Mouse (Mus musculus) limb, embryonic 13.5 days (tissue): Measurements from ENCODE around the gene Psmb5. TPM values are rescaled to one million over a fixed set of nuclear protein-coding genes. Genes with fewer than 3 reads are reported as not detected.
"Not testable (repeated sequence)": the region's sequence is repeated elsewhere in the genome, so short reads cannot be mapped to it uniquely, and the experiment has no call there.

ENCODE experiments used
- ATAC-seq: fragments of 200-750 bp; cut with Nextera tagmentation; 2 replicates; pipeline ENCODE4 v1.8.0; 2017; ENCODE audit warnings: low read depth, moderate number of reproducible peaks, moderate TSS enrichment; ENCODE audit not compliant: low FRiP score
- H3K27ac ChIP-seq: fragments of 300-500 bp; sonication (generic); 2 replicates; pipeline ENCODE4 v1.5.1; 2015; ENCODE audit warnings: inconsistent platforms, mild to moderate bottlenecking, moderate library complexity
- H3K27me3 ChIP-seq: fragments of 300-500 bp; sonication (generic); 2 replicates; pipeline ENCODE4 v1.6.1; 2015; ENCODE audit warnings: mild to moderate bottlenecking, inconsistent platforms
- H3K36me3 ChIP-seq: fragments of 300-500 bp; sonication (generic); 2 replicates; pipeline ENCODE4 v1.6.1; 2015; ENCODE audit warnings: inconsistent platforms, mild to moderate bottlenecking, moderate library complexity
- H3K4me1 ChIP-seq: fragments of 300-500 bp; sonication (generic); 2 replicates; pipeline ENCODE4 v1.6.1; 2015; ENCODE audit warnings: inconsistent platforms
- H3K4me2 ChIP-seq: fragments of 300-500 bp; sonication (generic); replicated peaks from 2 replicates; pipeline ENCODE4 v1.6.1; 2015; ENCODE audit warnings: inconsistent platforms, mild to moderate bottlenecking, moderate library complexity
- H3K4me3 ChIP-seq: fragments of 300-500 bp; sonication (generic); 2 replicates; pipeline ENCODE4 v1.5.1; 2015; ENCODE audit warnings: moderate library complexity, mild to moderate bottlenecking, inconsistent platforms
- H3K9ac ChIP-seq: fragments of 300-500 bp; sonication (generic); 2 replicates; pipeline ENCODE4 v1.6.1; 2015; ENCODE audit warnings: mild to moderate bottlenecking, inconsistent platforms
- H3K9me3 ChIP-seq: fragments of 300-500 bp; sonication (generic); 2 replicates; pipeline ENCODE4 v1.6.1; 2016; ENCODE audit warnings: inconsistent platforms
- WGBS: fragments of 180-500 bp; shearing (Covaris S2); methylation state at CpG from one replicate; pipeline ENCODE4 v1.1.7; 2015; 5-methylcytosine and 5-hydroxymethylcytosine counted together
- polyA plus RNA-seq: library from polyadenylated mRNA; unstranded; fragments of >200 nt; fragmentation: Nextera tagmentation; extraction: Ambion mirVana; gene quantifications from 2 replicates; pipeline ENCODE4 v1.2.1, GENCODE M21; 2015

Gene Psmb5
- polyA plus RNA-seq, 1 experiment from 2014 or later: 394 TPM

DNA sequence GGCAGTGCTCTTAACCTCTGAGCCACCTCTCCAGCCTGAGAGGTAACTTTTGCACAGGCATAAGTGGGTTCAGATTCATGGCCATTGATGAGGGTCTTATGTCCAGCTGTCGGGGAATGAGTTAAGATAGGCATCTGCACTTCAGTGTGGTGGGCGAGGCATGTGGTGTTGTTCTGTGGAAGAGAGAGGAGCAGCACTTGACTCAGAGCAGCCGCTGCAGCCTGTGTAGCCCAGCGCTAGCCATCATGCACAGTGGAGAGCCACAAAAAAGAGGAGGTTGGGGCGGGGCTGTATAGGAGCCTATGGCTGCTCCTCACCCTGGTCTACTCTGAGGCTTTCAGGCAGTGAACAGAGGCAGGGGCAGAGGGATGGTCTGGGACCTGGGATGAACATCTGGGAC lies 10.3 kb upstream of the Psmb5 start:
- H3K36me3 ChIP-seq: peaks cover 31% of the 10 kb centered on the region
- no peak overlapping the region for H3K4me3 ChIP-seq
- 0 out of 2 replicates have a peak overlapping the region, but pooled peaks have one; percentile 13 for H3K9ac ChIP-seq
- WGBS: 68% methylated on average over 5 of the region's 5 CpGs
- no peaks in the 10 kb centered on the region for H3K27me3 ChIP-seq
- no peaks in the 10 kb centered on the region for H3K4me1 ChIP-seq
- no peaks in the 10 kb centered on the region for H3K9me3 ChIP-seq
- H3K27ac ChIP-seq: no peak overlapping the region
- H3K4me2 ChIP-seq: no peak overlapping the region
- ATAC-seq: no peak

DNA sequence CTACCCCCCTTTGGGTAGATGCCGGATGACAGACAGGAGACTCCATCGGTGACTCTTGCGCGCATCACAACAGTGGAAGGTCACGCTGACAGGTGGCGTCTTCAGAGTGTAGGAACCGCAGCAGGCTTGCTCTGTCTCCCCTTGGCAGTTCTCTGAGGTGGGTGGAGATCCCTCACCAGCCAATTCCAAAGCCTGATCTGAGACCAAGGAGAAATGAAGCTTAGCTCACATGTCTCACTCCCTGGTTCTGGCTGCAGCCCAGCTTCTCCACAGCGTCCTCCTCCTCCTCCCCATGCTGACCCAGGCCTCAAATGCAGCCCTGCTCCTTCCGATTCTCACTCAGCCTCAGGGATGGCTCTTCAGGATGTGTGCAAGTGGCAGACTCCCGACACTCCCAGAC lies 7.2 kb upstream of the Psmb5 start:
- Histone ChIP-seq H3K9me3 (no peaks in the 10 kb centered on the region), H3K4me2 (no peak overlapping the region), H3K36me3 (no peaks in the 10 kb centered on the region; the same call in 1 of the 2 replicates), H3K4me1 (no peaks in the 10 kb centered on the region), H3K9ac (no peak overlapping the region), H3K27me3 (no peaks in the 10 kb centered on the region), H3K4me3 (no peak overlapping the region), H3K27ac (no peak overlapping the region)
- 83% methylated on average over 10 of the region's 10 CpGs for WGBS
- ATAC-seq: no peak

DNA sequence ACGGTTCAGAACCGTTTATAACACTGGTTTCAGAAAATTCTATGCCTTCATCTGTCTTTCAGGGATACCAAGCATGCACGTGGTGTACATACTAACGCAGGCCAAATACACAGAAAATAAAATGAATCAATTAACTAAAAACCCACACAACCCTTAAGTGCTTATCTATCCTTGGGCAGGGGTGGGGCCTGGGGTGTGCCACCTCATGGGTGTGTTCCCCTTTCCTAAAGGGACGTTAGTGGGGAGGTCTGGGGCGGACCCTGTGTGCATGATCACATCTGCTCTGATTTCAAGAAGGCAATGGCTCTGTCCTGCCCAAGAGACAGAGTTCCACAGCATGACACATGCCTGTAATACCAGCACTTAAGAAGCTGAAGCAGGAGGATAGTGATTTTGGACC lies 5.5 kb upstream of the Psmb5 start:
- Histone ChIP-seq H3K4me2 (no peak overlapping the region), H3K36me3 (no peaks in the 10 kb centered on the region), H3K4me3 (no peak overlapping the region), H3K27ac (no peak overlapping the region), H3K9ac (no peak overlapping the region), H3K4me1 (no peaks in the 10 kb centered on the region), H3K9me3 (no peaks in the 10 kb centered on the region), H3K27me3 (no peaks in the 10 kb centered on the region)
- ATAC-seq: no peak
- 88% methylated on average over 6 of the region's 6 CpGs for WGBS

DNA sequence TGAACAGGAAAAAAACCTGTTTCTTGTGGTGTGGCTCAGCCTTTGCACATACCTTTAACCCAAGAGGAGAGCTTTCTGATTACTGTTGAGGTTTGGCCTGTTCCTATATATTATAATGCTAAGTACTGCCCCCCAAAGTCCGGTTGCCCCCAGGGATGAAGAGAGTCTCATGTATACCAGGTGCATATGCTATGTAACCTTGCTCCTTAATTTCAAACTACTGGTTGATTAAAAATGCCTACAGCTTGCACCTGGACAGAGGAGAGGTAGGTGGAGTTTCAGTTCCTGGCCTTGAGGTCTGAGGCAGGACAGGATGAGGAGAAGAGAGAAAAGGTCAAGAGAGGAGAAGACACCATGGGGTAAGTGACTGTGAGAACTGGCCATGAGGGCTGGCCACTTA lies 3.3 kb upstream of the Psmb5 start, which contains the start of gene Psmb11:
Gene Psmb11 (plus strand): TSS at position 301 of the 400 bp plus-strand sequence.
- Histone ChIP-seq H3K4me2 (no peak within 1 kb of the TSS), H3K9ac (no peak within 1 kb of the TSS), H3K4me3 (no peak within 1 kb of the TSS), H3K27ac (no peak within 1 kb of the TSS), H3K27me3 (no peaks in the 10 kb centered on the region), H3K9me3 (no peaks in the 10 kb centered on the region), H3K36me3 (peaks cover 3% of the 10 kb centered on the region), H3K4me1 (peaks cover 11% of the 10 kb centered on the region)
- no peak for ATAC-seq
- 86% methylated on average over 1 of the region's 1 CpGs for WGBS

GRCm38 (mm10) chr14:54617152-54617896 lies 498 bp downstream of the Psmb5 start:
- Histone ChIP-seq H3K4me2 (peak overlapping the region; percentile 81), H3K4me3 (peak overlapping the region; percentile 79), H3K9ac (peak overlapping the region; percentile 89), H3K4me1 (peaks cover 12% of the 10 kb centered on the region), H3K27me3 (no peaks in the 10 kb centered on the region), H3K27ac (peak overlapping the region; percentile 79; the same call in 1 of the 2 replicates), H3K36me3 (peaks cover 35% of the 10 kb centered on the region), H3K9me3 (no peaks in the 10 kb centered on the region)
- ATAC-seq: peak; percentile 45
- WGBS: 2% methylated on average over 38 of the region's 38 CpGs

DNA sequence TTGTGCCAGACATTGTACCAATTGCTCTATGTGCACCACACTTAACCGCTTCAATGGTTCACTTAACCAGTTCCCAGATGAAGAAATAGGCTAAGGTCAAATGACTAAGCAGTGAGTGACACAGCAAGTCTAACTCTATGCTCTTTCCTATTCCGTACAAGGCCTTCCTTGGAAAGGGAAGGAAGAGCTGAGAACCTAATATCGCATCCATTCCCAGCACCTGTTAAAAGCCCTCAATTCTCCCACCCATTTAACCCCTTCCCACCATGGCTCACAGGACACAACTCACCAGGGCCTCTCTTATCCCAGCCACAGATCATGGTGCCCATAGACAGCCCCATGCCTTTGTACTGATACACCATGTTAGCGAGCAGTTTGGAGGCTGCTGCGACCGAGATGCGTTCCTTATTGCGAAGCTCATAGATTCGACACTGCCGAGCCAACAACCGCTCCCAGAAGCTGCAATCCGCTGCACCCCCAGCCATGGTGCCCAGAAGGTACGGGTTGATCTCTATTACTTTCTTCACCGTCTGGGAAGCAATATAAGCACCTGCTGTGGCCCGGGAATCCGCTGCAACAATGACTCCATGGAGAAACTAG lies 1.5 kb downstream of the Psmb5 start:
- H3K4me2 ChIP-seq: peak overlapping the region; percentile 81
- H3K9ac ChIP-seq: no peak overlapping the region
- no peaks in the 10 kb centered on the region for H3K9me3 ChIP-seq
- H3K36me3 ChIP-seq: peaks cover 42% of the 10 kb centered on the region
- H3K27ac ChIP-seq: no peak overlapping the region
- ATAC-seq: no peak
- peak overlapping the region; percentile 79 for H3K4me3 ChIP-seq
- H3K27me3 ChIP-seq: no peaks in the 10 kb centered on the region
- 89% methylated on average over 16 of the region's 16 CpGs for WGBS
- H3K4me1 ChIP-seq: peaks cover 12% of the 10 kb centered on the region

DNA sequence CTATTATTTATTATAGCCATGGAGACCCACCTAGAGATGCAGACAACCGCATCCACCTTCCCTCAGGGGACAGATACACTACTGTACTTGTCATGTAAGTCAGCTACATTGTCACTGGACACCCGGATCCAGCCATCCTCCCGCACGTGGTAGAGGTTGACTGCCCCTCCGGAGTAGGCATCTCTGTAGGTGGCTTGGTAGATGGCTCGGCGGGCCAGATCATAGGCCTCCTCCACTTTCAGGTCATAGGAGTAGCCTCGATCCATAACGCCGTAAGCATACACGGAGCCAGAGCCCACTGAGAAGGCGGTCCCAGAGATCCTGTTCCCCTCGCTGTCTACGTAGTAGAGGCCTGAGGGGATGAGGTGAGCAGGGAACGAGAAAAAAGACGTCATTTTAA lies 3.7 kb downstream of the Psmb5 start:
- H3K36me3 ChIP-seq: peaks cover 57% of the 10 kb centered on the region
- not testable (repeated sequence) for H3K4me3 ChIP-seq, H3K9ac ChIP-seq, H3K9me3 ChIP-seq, H3K27me3 ChIP-seq, H3K27ac ChIP-seq, H3K4me2 ChIP-seq, ATAC-seq
- H3K4me1 ChIP-seq: peaks cover 12% of the 10 kb centered on the region
- 94% methylated on average over 16 of the region's 16 CpGs for WGBS

GRCm38 (mm10) chr14:54610648-54611047 lies 7.2 kb downstream of the Psmb5 start:
- no peak for ATAC-seq

DNA sequence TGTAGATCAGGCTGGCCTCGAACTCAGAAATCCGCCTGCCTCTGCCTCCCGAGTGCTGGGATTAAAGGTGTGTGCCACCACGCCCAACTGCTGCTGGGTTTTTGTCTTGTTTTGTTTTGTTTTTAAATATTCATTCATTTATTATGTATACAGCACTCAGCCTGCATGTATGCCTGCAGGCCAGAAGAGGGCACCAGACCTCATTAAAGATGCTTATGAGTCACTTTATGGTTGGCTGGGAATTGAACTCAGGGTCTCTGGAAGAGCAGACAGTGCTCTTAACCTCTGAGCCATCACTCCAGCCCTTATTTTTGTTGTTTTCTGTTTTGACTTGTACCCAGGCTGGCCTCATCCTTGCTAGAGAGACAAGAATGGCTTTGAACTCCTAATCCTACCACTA lies 7.9 kb downstream of the Psmb5 start:
- H3K9ac ChIP-seq: no peak overlapping the region
- H3K27ac ChIP-seq: no peak overlapping the region
- no peaks in the 10 kb centered on the region for H3K27me3 ChIP-seq
- no peaks in the 10 kb centered on the region for H3K4me1 ChIP-seq
- no peak for ATAC-seq
- no peak overlapping the region for H3K4me3 ChIP-seq
- H3K36me3 ChIP-seq: peaks cover 42% of the 10 kb centered on the region
- H3K4me2 ChIP-seq: no peak overlapping the region
- H3K9me3 ChIP-seq: no peaks in the 10 kb centered on the region
- 78% methylated on average over 4 of the region's 4 CpGs for WGBS

More at GRCm38 (mm10) chr14:54610648-54611047, 7.2 kb downstream of the Psmb5 start:
- Histone ChIP-seq H3K9me3 (no peaks in the 10 kb centered on the region), H3K4me1 (no peaks in the 10 kb centered on the region), H3K27me3 (no peaks in the 10 kb centered on the region), H3K27ac (no peak overlapping the region), H3K4me2 (no peak overlapping the region), H3K9ac (no peak overlapping the region), H3K36me3 (peaks cover 49% of the 10 kb centered on the region), H3K4me3 (no peak overlapping the region)
- 82% methylated on average over 6 of the region's 6 CpGs for WGBS

DNA sequence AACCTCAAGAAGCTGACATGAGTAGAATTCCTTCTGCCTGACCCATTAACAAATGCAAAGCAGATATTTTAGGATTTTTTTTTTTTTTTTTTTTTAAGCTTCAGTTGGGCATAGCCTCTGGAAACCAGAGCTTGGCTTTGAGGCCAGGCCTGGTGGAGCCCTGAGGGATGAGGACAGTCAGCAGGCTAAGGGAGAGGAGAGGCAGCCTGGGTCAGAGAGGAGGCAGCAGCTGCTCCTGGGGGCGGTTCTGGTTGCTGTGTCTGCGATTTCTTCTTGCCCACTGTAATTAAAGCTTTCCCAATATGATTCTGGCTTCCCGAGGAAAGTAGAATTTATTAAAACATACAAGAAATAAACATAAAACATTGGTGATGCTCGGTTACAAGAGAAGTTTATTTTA lies 8.6 kb downstream of the Psmb5 start:
- Histone ChIP-seq H3K9ac (no peak overlapping the region), H3K4me2 (no peak overlapping the region), H3K27ac (no peak overlapping the region; the same call in 1 of the 2 replicates), H3K4me1 (peaks cover 3% of the 10 kb centered on the region), H3K9me3 (no peaks in the 10 kb centered on the region), H3K27me3 (no peaks in the 10 kb centered on the region), H3K4me3 (no peak overlapping the region), H3K36me3 (peaks cover 35% of the 10 kb centered on the region)
- ATAC-seq: no peak
- 72% methylated on average over 4 of the region's 4 CpGs for WGBS

GRCm38 (mm10) chr14:54607226-54607625 lies 10.6 kb downstream of the Psmb5 start:
- Histone ChIP-seq H3K27ac (no peak overlapping the region; the same call in 1 of the 2 replicates), H3K4me2 (no peak overlapping the region), H3K9ac (no peak overlapping the region), H3K36me3 (peaks cover 22% of the 10 kb centered on the region), H3K9me3 (no peaks in the 10 kb centered on the region), H3K4me1 (peaks cover 16% of the 10 kb centered on the region), H3K4me3 (no peak overlapping the region), H3K27me3 (no peaks in the 10 kb centered on the region)
- WGBS: 56% methylated on average over 8 of the region's 8 CpGs
- no peak for ATAC-seq

GRCm38 (mm10) chr14:54605752-54606321 lies 12.0 kb downstream of the Psmb5 start, which contains the start of gene 4931414P19Rik:
4931414P19Rik (minus strand) TSS chr14:54605993.
- H3K27me3 ChIP-seq: no peaks in the 10 kb centered on the region
- H3K27ac ChIP-seq: peak within 1 kb of the TSS; percentile 67
- peak; percentile 53; the same call in 1 of the 2 replicates for ATAC-seq
- H3K36me3 ChIP-seq: peaks cover 10% of the 10 kb centered on the region
- peaks cover 17% of the 10 kb centered on the region for H3K4me1 ChIP-seq
- H3K9ac ChIP-seq: peak within 1 kb of the TSS; percentile 65
- peak within 1 kb of the TSS; percentile 65 for H3K4me3 ChIP-seq
- WGBS: under 1% methylated on average over 26 of the region's 39 CpGs
- no peaks in the 10 kb centered on the region for H3K9me3 ChIP-seq
- H3K4me2 ChIP-seq: peak within 1 kb of the TSS; percentile 65
